Mouse (Mus musculus): Measurements from ENCODE around the gene Arl10. TPM values are rescaled to one million over a fixed set of nuclear protein-coding genes. Genes with fewer than 3 reads are reported as not detected.

Gene Arl10
- total RNA-seq, 2 experiments from 2014 or later = 30.5 to 34.0 TPM

DNA sequence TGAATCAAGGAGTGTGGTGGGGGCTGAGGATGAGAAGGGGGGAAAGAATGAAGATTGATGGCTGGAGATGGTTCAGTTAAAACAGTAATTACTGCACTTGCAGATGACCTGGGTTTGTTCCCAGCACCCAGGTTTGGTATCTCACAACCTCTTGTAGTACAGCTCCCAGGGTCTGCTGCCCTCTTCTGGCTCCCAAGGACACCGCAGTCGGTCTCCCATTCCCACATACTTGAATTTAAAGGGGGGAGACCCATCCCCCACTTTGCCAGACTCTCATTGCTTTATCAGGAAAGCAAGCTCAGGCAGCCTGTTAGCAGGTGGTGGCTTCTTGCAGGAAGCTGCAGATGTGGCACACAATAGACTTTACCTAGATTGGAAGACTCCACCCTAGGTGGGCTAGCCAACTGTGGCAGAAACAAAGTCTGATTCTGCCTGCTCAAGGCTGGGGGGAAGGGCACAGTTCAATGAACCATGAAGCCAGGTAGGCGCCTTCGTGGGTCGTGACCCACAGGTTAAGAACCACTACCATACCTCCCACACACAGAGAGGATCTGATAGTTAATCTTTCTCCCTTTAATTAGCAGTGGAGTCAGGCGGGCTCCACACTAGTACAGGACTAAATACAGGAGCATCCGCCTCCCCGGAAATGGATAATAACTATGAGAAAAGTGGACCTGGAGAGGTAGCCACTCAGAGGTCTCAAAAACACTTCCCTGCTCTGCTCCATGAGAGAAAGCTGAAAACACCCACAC is 9.0 kb upstream of the Arl10 start:
- peak; percentile 42 to 62 for DNase-seq (ENCODE audit: low spot score in 2 of 2)
- Histone ChIP-seq H3K27ac (peak overlapping the region; percentile 89), H3K4me3 (peak overlapping the region; percentile 82)
- TF ChIP-seq CTCF (conservative IDR thresholded peaks at IDR 0.05) = peak; percentile 83

DNA sequence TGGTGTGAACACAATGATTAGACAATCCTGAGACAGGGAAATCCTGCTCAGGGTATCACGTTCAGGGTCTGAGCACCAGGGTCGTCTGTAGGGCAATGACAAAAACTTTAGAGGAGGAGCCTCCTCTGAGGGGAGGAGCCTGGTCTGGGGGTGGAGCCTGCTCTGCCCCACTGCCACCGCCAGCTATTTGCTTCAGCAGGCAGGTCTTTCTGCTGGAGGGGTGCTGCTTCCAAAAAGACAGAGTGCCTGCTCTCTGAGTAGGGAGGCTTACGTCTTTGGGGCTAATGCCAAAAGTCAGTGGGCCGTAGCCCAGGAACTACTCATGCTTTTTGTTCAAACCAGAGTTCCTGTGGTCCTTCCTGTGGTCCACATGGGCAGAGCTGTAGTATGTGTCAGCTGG is 6.4 kb upstream of the Arl10 start:
- Histone ChIP-seq H3K27ac (no peak overlapping the region), H3K4me3 (no peak overlapping the region)
- no peak for DNase-seq (ENCODE audit: low spot score in 2 of 2)
- TF ChIP-seq CTCF (conservative IDR thresholded peaks at IDR 0.05) = no peak

DNA sequence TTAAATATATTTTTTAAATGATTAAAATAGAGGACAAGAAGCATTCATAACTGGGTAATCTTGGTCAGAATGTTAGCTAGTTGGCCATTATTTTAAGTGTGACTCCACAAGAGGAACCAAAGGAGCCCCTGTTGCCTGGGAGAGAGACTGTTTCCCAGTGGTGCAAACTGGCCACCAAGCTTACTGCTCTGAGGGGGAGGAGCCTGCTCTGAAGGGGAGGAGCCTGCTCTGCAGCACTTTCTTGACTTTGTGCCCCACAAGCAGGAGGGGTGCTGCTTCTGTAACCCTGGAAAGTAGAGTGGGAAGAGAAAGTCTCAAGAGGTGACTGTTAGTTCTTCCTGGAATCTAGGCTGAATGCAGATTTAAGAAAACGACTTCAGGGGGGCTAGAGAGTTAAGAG is 5.5 kb upstream of the Arl10 start:
- no peak for DNase-seq (ENCODE audit: low spot score in 2 of 2)
- TF ChIP-seq CTCF (conservative IDR thresholded peaks at IDR 0.05) = no peak
- Histone ChIP-seq H3K4me3 (no peak overlapping the region), H3K27ac (no peak overlapping the region)

DNA sequence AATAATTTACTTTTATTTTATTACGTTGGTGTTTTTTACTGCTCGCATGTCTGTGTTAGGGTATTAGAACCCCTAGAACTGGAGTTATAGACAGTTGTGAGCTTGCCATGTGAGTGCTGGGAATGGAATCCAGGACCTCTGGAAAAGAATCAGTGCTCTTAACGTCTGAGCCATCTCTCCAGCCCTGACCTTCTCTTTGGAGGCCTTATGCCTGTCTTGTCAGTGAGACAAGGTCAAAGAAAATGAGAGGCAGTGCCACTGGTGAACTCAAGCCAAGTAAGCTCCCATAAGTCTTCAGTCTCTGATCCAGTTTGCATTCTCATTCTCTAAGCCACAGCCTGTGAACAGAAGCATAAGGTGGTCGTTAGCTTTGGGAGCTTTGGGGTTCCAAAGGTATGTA is 4.1 kb upstream of the Arl10 start:
- no peak overlapping the region for H3K27ac ChIP-seq
- no peak for DNase-seq (ENCODE audit: low spot score in 2 of 2)
- no peak overlapping the region for H3K4me3 ChIP-seq
- no peak for TF ChIP-seq CTCF (conservative IDR thresholded peaks at IDR 0.05)

DNA sequence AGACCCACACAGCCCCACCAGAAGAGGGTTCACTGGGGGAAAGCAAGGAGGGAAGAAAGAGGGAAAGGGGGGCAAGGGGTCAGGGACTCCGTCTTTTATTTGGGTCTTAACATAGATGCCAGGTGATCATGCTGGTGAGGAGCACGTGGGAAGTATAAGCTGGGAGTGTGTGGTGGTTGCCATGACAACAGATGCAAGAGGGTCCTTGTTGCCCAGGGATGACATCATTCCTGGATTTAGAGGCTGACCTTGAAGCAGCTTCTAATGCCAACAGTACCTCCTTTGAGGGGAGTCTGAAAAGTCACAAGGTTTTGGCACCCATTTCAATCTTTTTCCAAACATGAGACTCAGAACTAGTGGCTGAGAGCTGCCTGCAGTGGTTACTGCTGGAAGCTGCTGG is 3.2 kb upstream of the Arl10 start:
- TF ChIP-seq CTCF (conservative IDR thresholded peaks at IDR 0.05) = no peak
- Histone ChIP-seq H3K27ac (no peak overlapping the region), H3K4me3 (no peak overlapping the region)
- DNase-seq (ENCODE audit: low spot score in 2 of 2) = no peak

DNA sequence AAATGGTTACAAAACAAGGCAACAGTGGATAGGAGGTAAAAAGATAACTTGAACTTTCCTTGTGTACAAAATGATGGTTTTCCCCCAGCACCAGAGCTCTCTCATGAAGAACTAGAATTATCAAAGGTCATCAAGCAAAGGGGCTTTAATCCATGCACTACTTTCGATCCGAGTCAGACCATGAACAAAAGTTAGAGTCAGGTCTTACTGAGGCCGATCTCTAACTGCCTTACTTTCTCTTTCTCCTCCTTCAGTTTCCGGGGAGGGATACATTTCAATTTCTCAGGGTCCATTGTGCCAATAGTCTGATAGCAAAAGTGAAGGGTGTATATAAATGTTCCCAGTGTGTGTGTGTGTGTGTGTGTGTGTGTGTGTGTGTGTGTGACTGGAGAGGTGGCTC is 2.2 kb upstream of the Arl10 start:
- no peak for DNase-seq (ENCODE audit: low spot score in 2 of 2)
- no peak for TF ChIP-seq CTCF (conservative IDR thresholded peaks at IDR 0.05)

DNA sequence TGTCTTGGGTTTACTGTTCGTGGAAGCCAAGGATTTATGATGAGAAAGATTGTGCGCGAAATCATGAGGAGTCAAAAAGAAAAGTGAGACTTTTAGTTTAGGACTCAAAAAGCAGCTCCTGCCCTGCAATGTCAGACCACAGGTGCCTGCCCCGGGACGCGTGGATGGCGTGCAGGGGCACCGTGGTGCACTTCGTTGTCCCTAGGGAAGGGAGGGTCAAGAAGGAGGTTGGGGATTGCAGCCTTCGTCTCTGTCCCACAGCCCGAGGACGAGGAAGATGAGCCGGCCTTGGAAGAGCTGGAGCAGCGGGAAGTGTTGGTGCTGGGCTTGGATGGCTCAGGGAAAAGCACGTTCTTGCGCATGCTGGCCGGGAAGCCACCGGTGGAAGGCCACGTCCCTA is 674 bp downstream of the Arl10 start:
- no peak for DNase-seq (ENCODE audit: low spot score in 2 of 2)
- Histone ChIP-seq H3K27ac (peak overlapping the region; percentile 93), H3K4me3 (peak overlapping the region; percentile 100)
- TF ChIP-seq CTCF (conservative IDR thresholded peaks at IDR 0.05) = no peak

More for the DNA sequence above, 2.2 kb upstream of the Arl10 start:
- H3K4me3 ChIP-seq = no peak overlapping the region
- H3K27ac ChIP-seq = no peak overlapping the region

DNA sequence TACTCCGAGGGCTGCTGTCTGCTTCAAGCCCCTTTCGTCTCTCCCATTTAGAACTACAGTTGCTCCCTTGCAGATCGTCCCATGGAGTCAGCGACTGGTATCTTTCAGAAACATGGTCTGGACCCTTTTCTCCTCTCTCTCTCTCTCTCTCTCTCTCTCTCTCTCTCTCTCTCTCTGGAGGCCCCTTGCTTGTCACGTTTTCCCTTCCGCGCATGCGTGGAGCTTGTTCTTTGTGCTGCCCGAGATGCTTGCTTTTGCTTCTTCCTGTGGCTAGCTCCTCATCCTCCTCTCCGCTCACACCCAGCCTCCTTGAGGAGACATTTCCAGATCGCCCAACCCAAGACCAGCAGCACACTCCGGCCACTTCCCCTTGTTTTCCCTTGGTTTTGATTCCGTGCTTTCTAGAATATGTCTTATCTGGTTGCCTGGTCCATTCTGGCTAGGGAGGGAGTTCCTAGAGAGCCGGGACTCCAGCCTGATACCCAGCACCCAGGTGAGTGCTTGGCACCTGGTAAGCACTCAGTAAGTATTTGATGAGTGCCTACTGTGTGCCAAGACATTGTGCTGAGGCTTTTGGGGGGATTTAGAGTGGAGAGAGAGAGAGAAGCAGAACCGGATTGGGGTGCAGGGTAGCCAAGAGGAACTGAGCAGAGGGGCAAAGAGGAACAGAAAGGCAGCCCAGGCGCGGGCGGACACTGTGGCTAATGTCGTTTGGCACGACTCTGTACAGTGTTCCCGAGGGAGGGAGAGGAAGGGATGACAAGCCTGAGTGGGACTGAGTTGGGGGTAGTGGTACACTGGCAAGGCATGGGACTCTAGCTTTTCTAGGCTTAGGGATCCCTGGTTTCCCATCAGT is 3.1 kb downstream of the Arl10 start:
- TF ChIP-seq CTCF (conservative IDR thresholded peaks at IDR 0.05) = no peak
- 0 out of 2 replicates have a peak overlapping the region, but pooled peaks have one; percentile 32 for H3K27ac ChIP-seq
- no peak for DNase-seq (ENCODE audit: low spot score in 2 of 2)

DNA sequence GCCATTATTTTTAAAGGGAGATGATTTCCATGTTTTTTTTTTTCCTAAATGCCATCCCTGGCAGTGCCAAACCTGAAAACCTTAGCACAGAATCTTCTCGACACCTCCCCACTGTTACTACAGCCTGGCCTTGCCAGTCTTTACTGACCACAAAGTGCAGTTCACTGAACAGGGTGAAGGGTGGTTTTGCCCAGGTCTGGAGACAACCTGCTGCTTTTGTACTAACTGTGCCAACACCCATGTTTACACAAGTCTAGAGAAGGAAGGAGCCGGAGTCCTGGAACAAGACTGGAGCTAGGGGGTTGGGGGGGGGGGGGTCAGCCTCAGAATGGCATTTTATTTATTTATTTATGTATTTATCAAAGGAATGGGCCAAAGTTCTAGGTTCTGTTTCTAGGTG is 6.6 kb downstream of the Arl10 start:
- TF ChIP-seq CTCF (conservative IDR thresholded peaks at IDR 0.05) = no peak
- DNase-seq (ENCODE audit: low spot score in 2 of 2) = no peak
- H3K4me3 ChIP-seq = no peak overlapping the region
- no peak overlapping the region for H3K27ac ChIP-seq

More for the DNA sequence above, 3.1 kb downstream of the Arl10 start:
- H3K4me3 ChIP-seq = no peak overlapping the region

DNA sequence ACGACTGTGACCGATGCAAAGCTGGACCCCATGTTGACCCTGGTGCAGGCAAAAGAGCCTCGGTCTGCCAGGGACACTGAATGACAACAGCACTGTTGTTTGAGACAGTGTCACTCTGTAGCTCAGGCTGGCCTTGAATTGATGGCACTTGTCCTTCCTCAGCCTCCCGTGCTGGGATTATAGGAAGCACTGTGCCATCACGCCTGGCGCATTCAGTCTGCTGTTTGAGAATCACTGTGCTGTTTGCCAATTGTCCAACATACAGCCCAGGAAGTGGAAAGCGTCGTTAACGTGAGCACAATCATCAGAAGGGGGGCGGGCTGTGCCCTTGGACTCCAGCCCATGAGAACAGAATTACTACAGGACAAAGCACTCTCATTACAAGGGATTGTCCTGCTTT is 7.3 kb downstream of the Arl10 start:
- no peak for TF ChIP-seq CTCF (conservative IDR thresholded peaks at IDR 0.05)
- DNase-seq (ENCODE audit: low spot score in 2 of 2) = no peak

DNA sequence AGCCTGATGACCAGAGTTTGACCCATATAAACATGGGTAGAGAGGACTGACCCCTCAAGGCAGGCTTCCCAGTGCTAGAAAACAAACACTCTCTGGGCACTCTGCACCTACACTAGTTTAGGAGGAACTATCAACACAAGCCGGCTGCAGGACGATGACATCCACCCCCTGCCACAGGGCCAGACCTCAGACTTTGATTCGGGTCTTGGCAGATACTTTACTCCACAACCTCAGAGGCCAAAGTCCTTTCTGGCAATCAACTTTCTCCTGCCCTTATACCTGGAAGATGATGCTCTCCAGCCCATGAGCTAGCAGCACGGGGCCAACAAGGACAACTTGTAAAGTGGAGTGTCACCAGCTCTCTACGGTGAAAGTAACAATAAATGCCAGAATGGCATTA is 8.0 kb downstream of the Arl10 start:
- no peak for TF ChIP-seq CTCF (conservative IDR thresholded peaks at IDR 0.05)
- Histone ChIP-seq H3K4me3 (no peak overlapping the region), H3K27ac (peak overlapping the region; percentile 49; the same call in 1 of the 2 replicates)
- DNase-seq (ENCODE audit: low spot score in 2 of 2) = no peak

More for the DNA sequence above, 7.3 kb downstream of the Arl10 start:
- peak overlapping the region; percentile 49; the same call in 1 of the 2 replicates for H3K27ac ChIP-seq
- H3K4me3 ChIP-seq = no peak overlapping the region

DNA sequence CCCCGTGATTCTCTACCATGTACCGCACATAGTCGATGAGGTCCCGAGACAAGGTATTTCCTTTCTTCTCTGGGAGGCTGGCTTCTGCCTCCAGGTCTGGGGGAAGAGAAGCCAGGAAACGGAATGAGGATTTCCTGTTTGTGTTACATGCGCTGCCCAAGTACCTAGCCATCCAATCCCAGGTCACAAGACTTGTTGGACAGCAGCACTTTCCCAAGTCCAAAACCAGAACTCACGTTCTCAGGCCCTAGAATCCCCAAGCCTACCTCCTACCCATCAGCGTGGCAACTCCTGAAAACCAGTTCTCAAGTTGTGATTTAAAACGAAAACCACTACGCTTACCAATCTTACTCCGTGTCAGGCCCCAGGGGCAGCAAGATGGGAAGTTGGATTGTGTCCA is 11.0 kb downstream of the Arl10 start:
- H3K27ac ChIP-seq = no peak overlapping the region
- H3K4me3 ChIP-seq = no peak overlapping the region
- no peak for TF ChIP-seq CTCF (conservative IDR thresholded peaks at IDR 0.05)
- DNase-seq (ENCODE audit: low spot score in 2 of 2) = no peak

DNA sequence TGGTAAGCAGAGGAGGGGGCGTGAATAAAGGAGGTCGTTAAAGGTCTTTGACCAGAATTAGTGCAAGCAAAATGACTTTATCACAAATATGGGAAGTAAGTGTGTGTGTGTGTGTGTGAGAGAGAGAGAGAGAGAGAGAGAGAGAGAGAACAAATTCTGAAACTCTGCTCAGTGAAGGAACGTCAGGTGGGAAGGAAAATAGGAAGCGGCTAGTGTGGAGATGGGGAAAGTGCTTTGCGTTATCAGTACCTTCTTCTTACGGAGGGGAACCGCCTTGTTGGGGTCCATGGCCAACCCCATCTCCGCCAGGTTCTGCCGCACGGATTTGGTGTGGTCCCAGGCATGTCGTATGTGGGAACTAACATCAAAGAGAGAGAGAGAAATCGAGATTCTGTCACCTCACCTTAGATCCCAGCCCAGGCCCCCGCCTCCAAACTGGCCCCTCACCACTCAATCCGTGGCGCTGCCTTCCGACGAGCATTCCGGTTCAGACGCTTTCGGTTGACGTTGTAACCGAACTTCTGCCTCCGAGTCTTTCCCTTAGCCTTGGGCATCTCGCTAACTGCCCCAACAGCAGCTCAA is 14.7 kb downstream of the Arl10 start:
- DNase-seq (ENCODE audit: low spot score in 2 of 2) = no peak
- peak overlapping the region; percentile 95 for H3K4me3 ChIP-seq
- H3K27ac ChIP-seq = peak overlapping the region; percentile 96
- no peak for TF ChIP-seq CTCF (conservative IDR thresholded peaks at IDR 0.05)
